Mouse (Mus musculus): Measurements from ENCODE around the gene Inpp5a. TPM values are rescaled to one million over a fixed set of nuclear protein-coding genes. Genes with fewer than 3 reads are reported as not detected.

Gene Inpp5a
- polyA plus RNA-seq, 1 experiment from 2014 or later, result 96.3 TPM

GRCm38 (mm10) chr7:139479626-139480025 is 90.7 kb downstream of the Inpp5a start:
- WGBS, result 85% methylated on average over 6 of the region's 6 CpGs
- H3K9me3 ChIP-seq (replicated peaks), result no peaks in the 10 kb centered on the region
- peaks cover 38% of the 10 kb centered on the region for H3K36me3 ChIP-seq
- no peaks in the 10 kb centered on the region for H3K27me3 ChIP-seq (replicated peaks)
- no peak overlapping the region for H3K27ac ChIP-seq (ENCODE audit: poor library complexity, severe bottlenecking)
- no peak overlapping the region for H3K4me2 ChIP-seq
- peaks cover 29% of the 10 kb centered on the region for H3K4me1 ChIP-seq (replicated peaks)
- H3K4me3 ChIP-seq, result no peak overlapping the region
- no peak for ATAC-seq (ENCODE audit: insufficient number of reproducible peaks, low FRiP score)
- no peak overlapping the region for H3K9ac ChIP-seq

GRCm38 (mm10) chr7:139484206-139484955 is 95.5 kb downstream of the Inpp5a start:
- Histone ChIP-seq H3K9me3 (replicated peaks) (no peaks in the 10 kb centered on the region), H3K27ac (ENCODE audit: poor library complexity, severe bottlenecking) (no peak overlapping the region), H3K9ac (no peak overlapping the region), H3K4me2 (no peak overlapping the region), H3K4me1 (replicated peaks) (peaks cover 44% of the 10 kb centered on the region), H3K27me3 (replicated peaks) (no peaks in the 10 kb centered on the region), H3K4me3 (no peak overlapping the region), H3K36me3 (peaks cover 26% of the 10 kb centered on the region)
- 61% methylated on average over 9 of the region's 9 CpGs for WGBS
- ATAC-seq (ENCODE audit: insufficient number of reproducible peaks, low FRiP score), result no peak

- Histone ChIP-seq H3K27ac (ENCODE audit: poor library complexity, severe bottlenecking) (no peak overlapping the region), H3K36me3 (no peaks in the 10 kb centered on the region), H3K27me3 (replicated peaks) (no peaks in the 10 kb centered on the region), H3K4me1 (replicated peaks) (peaks cover 32% of the 10 kb centered on the region), H3K9me3 (replicated peaks) (no peaks in the 10 kb centered on the region), H3K4me3 (no peak overlapping the region), H3K4me2 (no peak overlapping the region), H3K9ac (no peak overlapping the region)
- WGBS, result 73% methylated on average over 3 of the region's 3 CpGs
- ATAC-seq (ENCODE audit: insufficient number of reproducible peaks, low FRiP score), result no peak
These were observed 100.9 kb downstream of the Inpp5a start for GRCm38 (mm10) chr7:139489721-139490211.

- 81% methylated on average over 4 of the region's 4 CpGs for WGBS
- Histone ChIP-seq H3K4me2 (no peak overlapping the region), H3K9me3 (replicated peaks) (no peaks in the 10 kb centered on the region), H3K9ac (no peak overlapping the region), H3K4me3 (no peak overlapping the region), H3K27me3 (replicated peaks) (no peaks in the 10 kb centered on the region), H3K4me1 (replicated peaks) (peaks cover 23% of the 10 kb centered on the region), H3K27ac (ENCODE audit: poor library complexity, severe bottlenecking) (no peak overlapping the region), H3K36me3 (no peaks in the 10 kb centered on the region)
- no peak for ATAC-seq (ENCODE audit: insufficient number of reproducible peaks, low FRiP score)
These were observed 103.4 kb downstream of the Inpp5a start for GRCm38 (mm10) chr7:139492351-139492750.

GRCm38 (mm10) chr7:139492946-139493345 is 104.0 kb downstream of the Inpp5a start:
- no peak for ATAC-seq (ENCODE audit: insufficient number of reproducible peaks, low FRiP score)
- Histone ChIP-seq H3K4me1 (replicated peaks) (peaks cover 17% of the 10 kb centered on the region), H3K4me3 (no peak overlapping the region), H3K27ac (ENCODE audit: poor library complexity, severe bottlenecking) (no peak overlapping the region), H3K9ac (no peak overlapping the region), H3K4me2 (no peak overlapping the region), H3K36me3 (no peaks in the 10 kb centered on the region), H3K9me3 (replicated peaks) (no peaks in the 10 kb centered on the region), H3K27me3 (replicated peaks) (no peaks in the 10 kb centered on the region)
- 52% methylated on average over 2 of the region's 2 CpGs for WGBS

- no peak overlapping the region for H3K9ac ChIP-seq
- H3K27ac ChIP-seq (ENCODE audit: poor library complexity, severe bottlenecking), result no peak overlapping the region
- peaks cover 21% of the 10 kb centered on the region for H3K4me1 ChIP-seq (replicated peaks)
- H3K9me3 ChIP-seq (replicated peaks), result no peaks in the 10 kb centered on the region
- 68% methylated on average over 6 of the region's 6 CpGs for WGBS
- no peak overlapping the region for H3K4me3 ChIP-seq
- peak; percentile 36; the same call in 1 of the 2 replicates for ATAC-seq (ENCODE audit: insufficient number of reproducible peaks, low FRiP score)
- no peak overlapping the region for H3K4me2 ChIP-seq
- H3K27me3 ChIP-seq (replicated peaks), result no peaks in the 10 kb centered on the region
- no peaks in the 10 kb centered on the region for H3K36me3 ChIP-seq
These were observed 106.9 kb downstream of the Inpp5a start for GRCm38 (mm10) chr7:139495791-139496190.

- WGBS, result 82% methylated on average over 19 of the region's 19 CpGs
These were observed 109.2 kb downstream of the Inpp5a start for GRCm38 (mm10) chr7:139498038-139498625.

GRCm38 (mm10) chr7:139504064-139504463 is 115.2 kb downstream of the Inpp5a start:
- Histone ChIP-seq H3K9me3 (replicated peaks) (no peaks in the 10 kb centered on the region), H3K27ac (ENCODE audit: poor library complexity, severe bottlenecking) (no peak overlapping the region), H3K4me2 (no peak overlapping the region), H3K27me3 (replicated peaks) (no peaks in the 10 kb centered on the region), H3K4me3 (no peak overlapping the region), H3K9ac (no peak overlapping the region), H3K36me3 (0 out of 2 replicates have a peak, but pooled peaks cover 3% of the 10 kb centered on the region), H3K4me1 (replicated peaks) (peaks cover 37% of the 10 kb centered on the region)
- no peak for ATAC-seq (ENCODE audit: insufficient number of reproducible peaks, low FRiP score)
- WGBS, result 89% methylated on average over 7 of the region's 7 CpGs

More at GRCm38 (mm10) chr7:139498038-139498625, 109.2 kb downstream of the Inpp5a start:
- Histone ChIP-seq H3K36me3 (no peaks in the 10 kb centered on the region), H3K9ac (no peak overlapping the region), H3K4me2 (no peak overlapping the region), H3K27ac (ENCODE audit: poor library complexity, severe bottlenecking) (no peak overlapping the region), H3K9me3 (replicated peaks) (no peaks in the 10 kb centered on the region), H3K4me1 (replicated peaks) (peaks cover 33% of the 10 kb centered on the region), H3K4me3 (no peak overlapping the region), H3K27me3 (replicated peaks) (no peaks in the 10 kb centered on the region)
- ATAC-seq (ENCODE audit: insufficient number of reproducible peaks, low FRiP score), result no peak

GRCm38 (mm10) chr7:139506677-139507412 is 117.9 kb downstream of the Inpp5a start:
- WGBS, result 63% methylated on average over 9 of the region's 9 CpGs
- H3K27me3 ChIP-seq (replicated peaks), result no peaks in the 10 kb centered on the region
- no peaks in the 10 kb centered on the region for H3K9me3 ChIP-seq (replicated peaks)
- no peak overlapping the region for H3K4me3 ChIP-seq
- H3K36me3 ChIP-seq, result peaks cover 5% of the 10 kb centered on the region
- no peak for ATAC-seq (ENCODE audit: insufficient number of reproducible peaks, low FRiP score)
- H3K4me2 ChIP-seq, result no peak overlapping the region
- H3K27ac ChIP-seq (ENCODE audit: poor library complexity, severe bottlenecking), result no peak overlapping the region
- no peak overlapping the region for H3K9ac ChIP-seq
- H3K4me1 ChIP-seq (replicated peaks), result peaks cover 19% of the 10 kb centered on the region

- Histone ChIP-seq H3K9me3 (replicated peaks) (no peaks in the 10 kb centered on the region), H3K36me3 (peaks cover 15% of the 10 kb centered on the region), H3K27ac (ENCODE audit: poor library complexity, severe bottlenecking) (no peak overlapping the region), H3K4me2 (no peak overlapping the region), H3K4me1 (replicated peaks) (peaks cover 18% of the 10 kb centered on the region), H3K4me3 (no peak overlapping the region), H3K9ac (no peak overlapping the region), H3K27me3 (replicated peaks) (no peaks in the 10 kb centered on the region)
- WGBS, result 83% methylated on average over 4 of the region's 4 CpGs
- ATAC-seq (ENCODE audit: insufficient number of reproducible peaks, low FRiP score), result no peak
These were observed 120.0 kb downstream of the Inpp5a start for GRCm38 (mm10) chr7:139508938-139509337.
